In genomic region chr13:29179861-29180260, GRCm38 (mm10) we compare ENCODE assay signal across 20 mouse cellular contexts.
"Had no signal": no experiment of that assay in that cellular context is flagged by ENCODE, and none has a peak within 500 bp of the region (broad histone marks: within the 10 kb centered on the region; RNA-seq: fewer than 3 reads in every experiment).

No protein-coding gene starts in this region.

- ATAC-seq: forebrain, embryonic 13.5 days; forebrain, embryonic 14.5 days; forebrain, embryonic 15.5 days; forebrain, embryonic 16.5 days; forebrain, postnatal 0 days had no signal

- DNase-seq: cerebellum, adult 8-10 months; cerebellum, adult 9-10 months; cerebellum, adult 9-11 months; cerebellum, postnatal 10 days; cerebellum, postnatal 14 days; cerebellum, postnatal 25 days; cerebellum, postnatal 36 days; embryo, embryonic 11 days; forebrain, postnatal 0 days; gastrocnemius, adult 2 months; gastrocnemius, postnatal 10 days; gastrocnemius, postnatal 14 days; gastrocnemius, postnatal 25 days; gastrocnemius, postnatal 36 days; heart, adult 18-20 months; heart, adult 2 months had no signal
